ENCODE assay signal across 9 mouse cellular contexts in the genomic region with DNA sequence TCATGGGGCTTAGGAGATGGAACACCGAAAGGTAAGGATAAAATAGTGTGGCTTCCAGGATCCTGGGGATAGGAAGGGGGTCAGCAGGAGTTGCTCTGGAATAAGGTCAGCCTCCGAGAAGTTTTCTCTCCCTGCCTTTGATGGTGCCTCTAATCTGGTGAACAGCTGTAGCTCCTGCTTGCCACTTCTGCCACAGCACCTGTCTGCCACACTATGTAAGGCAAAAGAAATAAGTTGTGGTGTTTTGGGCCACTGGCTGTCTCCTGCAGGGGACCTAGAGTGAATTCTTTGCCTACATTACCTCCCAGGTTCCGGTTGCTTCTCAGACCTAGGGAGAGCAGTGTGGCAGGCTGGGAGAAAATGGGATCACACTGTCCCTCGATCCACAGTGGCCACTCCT. TPM values are rescaled to one million over a fixed set of nuclear protein-coding genes. Genes with fewer than 3 reads are reported as not detected.
DNase-seq lines count a peak whose midpoint lies in the region; ATAC-seq and TF ChIP-seq lines count a peak whose summit lies in the region.
"Had no signal": no experiment of that assay in that cellular context is flagged by ENCODE, and none has a peak within 500 bp of the region (broad histone marks: within the 10 kb centered on the region; RNA-seq: fewer than 3 reads in every experiment).

No protein-coding gene starts in this region.

- no peak overlapping the region for H3K4me3 ChIP-seq in hindbrain, embryonic 12.5 days
- H3K4me3 ChIP-seq in hindbrain, postnatal 0 days (ENCODE audit: low read length), result no peak overlapping the region
- no peak overlapping the region for H3K4me3 ChIP-seq in midbrain, embryonic 13.5 days (replicated peaks)
- H3K4me3 ChIP-seq in midbrain, embryonic 15.5 days, result no peak overlapping the region
- peak overlapping the region; percentile 22; the same call in 1 of the 2 replicates for H3K4me3 ChIP-seq in heart, embryonic 16.5 days (ENCODE audit: low read length)
- no peak overlapping the region for H3K4me3 ChIP-seq in stomach, embryonic 15.5 days (replicated peaks)

- H3K27ac ChIP-seq in hindbrain, embryonic 12.5 days, result 0 out of 2 replicates have a peak overlapping the region, but pooled peaks have one; percentile 50
- no peak overlapping the region for H3K27ac ChIP-seq in hindbrain, postnatal 0 days
- 0 out of 2 replicates have a peak overlapping the region, but pooled peaks have one; percentile 39 for H3K27ac ChIP-seq in midbrain, embryonic 13.5 days
- H3K27ac ChIP-seq in midbrain, embryonic 15.5 days, result no peak overlapping the region
- peak overlapping the region; percentile 85 for H3K27ac ChIP-seq in heart, embryonic 16.5 days (ENCODE audit: low read length)
- H3K27ac ChIP-seq in stomach, embryonic 15.5 days, result peak overlapping the region; percentile 92

- peak overlapping the region; percentile 78 for H3K4me2 ChIP-seq in hindbrain, embryonic 12.5 days (replicated peaks)
- no peak overlapping the region for H3K4me2 ChIP-seq in hindbrain, postnatal 0 days (ENCODE audit: low read depth, low read length)
- H3K4me2 ChIP-seq in midbrain, embryonic 13.5 days (replicated peaks), result no peak overlapping the region
- H3K4me2 ChIP-seq in midbrain, embryonic 15.5 days, result no peak overlapping the region
- H3K4me2 ChIP-seq in heart, embryonic 16.5 days (ENCODE audit: low read depth, low read length), result peak overlapping the region; percentile 99
- peak overlapping the region; percentile 97 for H3K4me2 ChIP-seq in stomach, embryonic 15.5 days

- no peak for TF ChIP-seq CTCF in hindbrain, postnatal 0 days (IDR thresholded peaks at IDR 0.05; ENCODE audit: low read depth)

- H3K9me3 ChIP-seq in hindbrain, embryonic 12.5 days (replicated peaks), result no peaks in the 10 kb centered on the region
- no peaks in the 10 kb centered on the region for H3K9me3 ChIP-seq in hindbrain, postnatal 0 days (ENCODE audit: low read length)
- no peaks in the 10 kb centered on the region for H3K9me3 ChIP-seq in midbrain, embryonic 13.5 days
- no peaks in the 10 kb centered on the region for H3K9me3 ChIP-seq in midbrain, embryonic 15.5 days
- H3K9me3 ChIP-seq in heart, embryonic 16.5 days (replicated peaks; ENCODE audit: control insufficient read depth, low read length), result no peaks in the 10 kb centered on the region
- H3K9me3 ChIP-seq in stomach, embryonic 15.5 days, result no peaks in the 10 kb centered on the region
- H3K9me3 ChIP-seq: G1E had no signal

- H3K4me1 ChIP-seq in hindbrain, embryonic 12.5 days, result peaks cover 17% of the 10 kb centered on the region
- no peaks in the 10 kb centered on the region for H3K4me1 ChIP-seq in hindbrain, postnatal 0 days (ENCODE audit: insufficient read depth, low read length)
- H3K4me1 ChIP-seq in midbrain, embryonic 13.5 days (replicated peaks), result peaks cover 17% of the 10 kb centered on the region
- H3K4me1 ChIP-seq in midbrain, embryonic 15.5 days, result peaks cover 12% of the 10 kb centered on the region
- peaks cover 8% of the 10 kb centered on the region for H3K4me1 ChIP-seq in heart, embryonic 16.5 days (ENCODE audit: control insufficient read depth, insufficient read depth, low read length)
- peaks cover 12% of the 10 kb centered on the region; the same call in 1 of the 2 replicates for H3K4me1 ChIP-seq in stomach, embryonic 15.5 days

- peak overlapping the region; percentile 23; the same call in 1 of the 2 replicates for H3K9ac ChIP-seq in hindbrain, embryonic 12.5 days
- H3K9ac ChIP-seq in hindbrain, postnatal 0 days (replicated peaks; ENCODE audit: low read length), result no peak overlapping the region
- H3K9ac ChIP-seq in midbrain, embryonic 13.5 days (replicated peaks), result peak overlapping the region; percentile 19; the same call in 1 of the 2 replicates
- no peak overlapping the region for H3K9ac ChIP-seq in midbrain, embryonic 15.5 days
- peak overlapping the region; percentile 77 for H3K9ac ChIP-seq in heart, embryonic 16.5 days (ENCODE audit: low read length)
- H3K9ac ChIP-seq in stomach, embryonic 15.5 days, result no peak overlapping the region

- 76% methylated on average over 4 of the region's 4 CpGs for WGBS in hindbrain, embryonic 12.5 days
- 81% methylated on average over 4 of the region's 4 CpGs for WGBS in hindbrain, postnatal 0 days
- 75% methylated on average over 4 of the region's 4 CpGs for WGBS in midbrain, embryonic 13.5 days
- 67% methylated on average over 4 of the region's 4 CpGs for WGBS in midbrain, embryonic 15.5 days
- 69% methylated on average over 4 of the region's 4 CpGs for WGBS in heart, embryonic 16.5 days
- WGBS in stomach, embryonic 15.5 days, result 63% methylated on average over 4 of the region's 4 CpGs

- H3K36me3 ChIP-seq in hindbrain, embryonic 12.5 days, result no peaks in the 10 kb centered on the region
- H3K36me3 ChIP-seq in hindbrain, postnatal 0 days (ENCODE audit: insufficient read depth, low read length), result no peaks in the 10 kb centered on the region
- peaks cover 2% of the 10 kb centered on the region; the same call in 1 of the 2 replicates for H3K36me3 ChIP-seq in midbrain, embryonic 13.5 days
- no peaks in the 10 kb centered on the region for H3K36me3 ChIP-seq in midbrain, embryonic 15.5 days (replicated peaks)
- no peaks in the 10 kb centered on the region for H3K36me3 ChIP-seq in heart, embryonic 16.5 days (ENCODE audit: control insufficient read depth, insufficient read depth)
- no peaks in the 10 kb centered on the region for H3K36me3 ChIP-seq in stomach, embryonic 15.5 days

- no peak for DNase-seq in hindbrain, postnatal 0 days (ENCODE audit: low spot score)
- no peak for DNase-seq in cerebellum, postnatal 4 days (ENCODE audit: low spot score in 2 of 2)
- DNase-seq: layer of hippocampus, postnatal 36 days had no signal

- no peak for ATAC-seq in hindbrain, embryonic 12.5 days (ENCODE audit: low FRiP score)
- ATAC-seq in hindbrain, postnatal 0 days, result no peak
- no peak for ATAC-seq in midbrain, embryonic 13.5 days
- ATAC-seq in midbrain, embryonic 15.5 days (replicated peaks), result no peak
- ATAC-seq in heart, embryonic 16.5 days (replicated peaks; ENCODE audit: extremely low read depth, insufficient read depth, low FRiP score), result no peak
- ATAC-seq in stomach, embryonic 15.5 days (ENCODE audit: insufficient read depth, low FRiP score, low read depth), result no peak

- no peaks in the 10 kb centered on the region for H3K27me3 ChIP-seq in hindbrain, embryonic 12.5 days
- H3K27me3 ChIP-seq in hindbrain, postnatal 0 days (ENCODE audit: insufficient read depth, low read length), result no peaks in the 10 kb centered on the region
- H3K27me3 ChIP-seq in midbrain, embryonic 13.5 days, result no peaks in the 10 kb centered on the region
- no peaks in the 10 kb centered on the region for H3K27me3 ChIP-seq in midbrain, embryonic 15.5 days (replicated peaks)
- no peaks in the 10 kb centered on the region for H3K27me3 ChIP-seq in heart, embryonic 16.5 days (ENCODE audit: control insufficient read depth, insufficient read depth, low read length)
- no peaks in the 10 kb centered on the region for H3K27me3 ChIP-seq in stomach, embryonic 15.5 days (replicated peaks)

RNA-seq across cellular contexts. Expression of gene Pkn3, which starts 1.3 kb away (rescaled TPM):
- polyA plus RNA-seq in hindbrain, embryonic 12.5 days (2016; fragmentation: Nextera tagmentation; extraction: Ambion mirVana), result 7.0 and 7.2 TPM in 2 replicates
- 1.2 and 4.5 TPM in 2 replicates for total RNA-seq in hindbrain, postnatal 0 days (2014; rRNA removed)
- 0.99 and 1.0 TPM in 2 replicates for polyA plus RNA-seq in hindbrain, postnatal 0 days (2015; fragmentation: Nextera tagmentation; extraction: Ambion mirVana)
- polyA plus RNA-seq in midbrain, embryonic 13.5 days (2015; fragmentation: Nextera tagmentation; extraction: Ambion mirVana), result 2.8 and 3.8 TPM in 2 replicates
- 1.8 and 1.9 TPM in 2 replicates for polyA plus RNA-seq in midbrain, embryonic 15.5 days (2015; fragmentation: Nextera tagmentation; extraction: Ambion mirVana)
- polyA plus RNA-seq in heart, embryonic 16.5 days (2015; fragmentation: Nextera tagmentation; extraction: Ambion mirVana), result 9.4 and 11.7 TPM in 2 replicates
- 7.9 and 10.5 TPM in 2 replicates for polyA plus RNA-seq in stomach, embryonic 15.5 days (2015; fragmentation: Nextera tagmentation; extraction: Ambion mirVana)

RNA-seq across cellular contexts. Expression of gene Zdhhc12, which starts 14.7 kb away (rescaled TPM):
- polyA plus RNA-seq in hindbrain, embryonic 12.5 days (2016; fragmentation: Nextera tagmentation; extraction: Ambion mirVana), result 23.7 and 25.5 TPM in 2 replicates
- 25.4 and 35.0 TPM in 2 replicates for total RNA-seq in hindbrain, postnatal 0 days (2014; rRNA removed)
- 30.2 and 32.2 TPM in 2 replicates for polyA plus RNA-seq in hindbrain, postnatal 0 days (2015; fragmentation: Nextera tagmentation; extraction: Ambion mirVana)
- 18.9 and 19.0 TPM in 2 replicates for polyA plus RNA-seq in midbrain, embryonic 13.5 days (2015; fragmentation: Nextera tagmentation; extraction: Ambion mirVana)
- 20.5 and 21.0 TPM in 2 replicates for polyA plus RNA-seq in midbrain, embryonic 15.5 days (2015; fragmentation: Nextera tagmentation; extraction: Ambion mirVana)
- polyA plus RNA-seq in heart, embryonic 16.5 days (2015; fragmentation: Nextera tagmentation; extraction: Ambion mirVana), result 29.4 and 30.8 TPM in 2 replicates
- 46.5 and 47.1 TPM in 2 replicates for polyA plus RNA-seq in stomach, embryonic 15.5 days (2015; fragmentation: Nextera tagmentation; extraction: Ambion mirVana)

RNA-seq across cellular contexts. Expression of gene Set, which starts 21.6 kb away (rescaled TPM):
- polyA plus RNA-seq in hindbrain, embryonic 12.5 days (2016; fragmentation: Nextera tagmentation; extraction: Ambion mirVana), result 558 and 568 TPM in 2 replicates
- 149 and 188 TPM in 2 replicates for total RNA-seq in hindbrain, postnatal 0 days (2014; rRNA removed)
- 332 and 334 TPM in 2 replicates for polyA plus RNA-seq in hindbrain, postnatal 0 days (2015; fragmentation: Nextera tagmentation; extraction: Ambion mirVana)
- polyA plus RNA-seq in midbrain, embryonic 13.5 days (2015; fragmentation: Nextera tagmentation; extraction: Ambion mirVana), result 448 and 482 TPM in 2 replicates
- 338 and 355 TPM in 2 replicates for polyA plus RNA-seq in midbrain, embryonic 15.5 days (2015; fragmentation: Nextera tagmentation; extraction: Ambion mirVana)
- 198 and 217 TPM in 2 replicates for polyA plus RNA-seq in heart, embryonic 16.5 days (2015; fragmentation: Nextera tagmentation; extraction: Ambion mirVana)
- polyA plus RNA-seq in stomach, embryonic 15.5 days (2015; fragmentation: Nextera tagmentation; extraction: Ambion mirVana), result 426 and 452 TPM in 2 replicates

RNA-seq across cellular contexts. Expression of gene Wdr34, which starts 30.1 kb away (rescaled TPM):
- 40.4 and 41.0 TPM in 2 replicates for polyA plus RNA-seq in hindbrain, embryonic 12.5 days (2016; fragmentation: Nextera tagmentation; extraction: Ambion mirVana)
- total RNA-seq in hindbrain, postnatal 0 days (2014; rRNA removed), result 87.4 and 87.7 TPM in 2 replicates
- polyA plus RNA-seq in hindbrain, postnatal 0 days (2015; fragmentation: Nextera tagmentation; extraction: Ambion mirVana), result 64.5 and 66.5 TPM in 2 replicates
- 59.6 and 62.3 TPM in 2 replicates for polyA plus RNA-seq in midbrain, embryonic 13.5 days (2015; fragmentation: Nextera tagmentation; extraction: Ambion mirVana)
- polyA plus RNA-seq in midbrain, embryonic 15.5 days (2015; fragmentation: Nextera tagmentation; extraction: Ambion mirVana), result 86.7 and 88.7 TPM in 2 replicates
- polyA plus RNA-seq in heart, embryonic 16.5 days (2015; fragmentation: Nextera tagmentation; extraction: Ambion mirVana), result 24.1 and 25.6 TPM in 2 replicates
- polyA plus RNA-seq in stomach, embryonic 15.5 days (2015; fragmentation: Nextera tagmentation; extraction: Ambion mirVana), result 27.2 and 27.9 TPM in 2 replicates

RNA-seq across cellular contexts. Expression of gene Zer1, which starts 45.6 kb away (rescaled TPM):
- polyA plus RNA-seq in hindbrain, embryonic 12.5 days (2016; fragmentation: Nextera tagmentation; extraction: Ambion mirVana), result 11.8 and 12.6 TPM in 2 replicates
- 77.6 and 99.2 TPM in 2 replicates for total RNA-seq in hindbrain, postnatal 0 days (2014; rRNA removed)
- polyA plus RNA-seq in hindbrain, postnatal 0 days (2015; fragmentation: Nextera tagmentation; extraction: Ambion mirVana), result 14.0 and 14.6 TPM in 2 replicates
- 14.4 and 15.1 TPM in 2 replicates for polyA plus RNA-seq in midbrain, embryonic 13.5 days (2015; fragmentation: Nextera tagmentation; extraction: Ambion mirVana)
- 16.5 and 17.7 TPM in 2 replicates for polyA plus RNA-seq in midbrain, embryonic 15.5 days (2015; fragmentation: Nextera tagmentation; extraction: Ambion mirVana)
- 5.7 TPM in 2 replicates for polyA plus RNA-seq in heart, embryonic 16.5 days (2015; fragmentation: Nextera tagmentation; extraction: Ambion mirVana)
- polyA plus RNA-seq in stomach, embryonic 15.5 days (2015; fragmentation: Nextera tagmentation; extraction: Ambion mirVana), result 7.0 and 7.1 TPM in 2 replicates

Comparison
In these comparisons a context has a peak if more than half of its experiments do, and no peak if none do; other contexts are left out.
1. H3K27ac ChIP-seq: peak in hindbrain, embryonic 12.5 days (single experiment), midbrain, embryonic 13.5 days (single experiment), heart, embryonic 16.5 days (single experiment) and stomach, embryonic 15.5 days (single experiment); none in hindbrain, postnatal 0 days (single experiment) and midbrain, embryonic 15.5 days (single experiment).
2. H3K4me2 ChIP-seq: peak in hindbrain, embryonic 12.5 days (single experiment), heart, embryonic 16.5 days (single experiment) and stomach, embryonic 15.5 days (single experiment); none in hindbrain, postnatal 0 days (single experiment), midbrain, embryonic 13.5 days (single experiment) and midbrain, embryonic 15.5 days (single experiment).
3. H3K9ac ChIP-seq: peak in hindbrain, embryonic 12.5 days (single experiment), midbrain, embryonic 13.5 days (single experiment) and heart, embryonic 16.5 days (single experiment); none in hindbrain, postnatal 0 days (single experiment), midbrain, embryonic 15.5 days (single experiment) and stomach, embryonic 15.5 days (single experiment).